Mouse (Mus musculus): Measurements from ENCODE around the gene Hck.

GRCm38 (mm10) chr2:153090551-153091165, 17.6 kb upstream of the Hck start:
- TF ChIP-seq POLR2A (IDR thresholded peaks at IDR 0.05; ENCODE audit: low read depth, low read length) = no peak
- no peak for TF ChIP-seq CTCF (IDR thresholded peaks at IDR 0.05; ENCODE audit: extremely low read depth, insufficient read depth, insufficient read length, insufficient replicate concordance)

Data from spleen, adult 2 months (tissue).